Mouse (Mus musculus): Measurements from ENCODE around the gene Olfr830. TPM values are rescaled to one million over a fixed set of nuclear protein-coding genes. Genes with fewer than 3 reads are reported as not detected.

The Olfr830 gene
- not detected in 2 replicates for polyA plus RNA-seq (2012; rRNA removed; ENCODE audit: low replicate concordance)

GRCm38 (mm10) chr9:18874393-18874792 is at the start of gene Olfr830:
Gene Olfr830 (plus strand): TSS chr9:18874693.

GRCm38 (mm10) chr9:18854633-18855032 is 19.9 kb upstream of the Olfr830 start, which contains the start of gene Olfr829:
Gene Olfr829 (plus strand): TSS chr9:18854933.

Other genes with a start within 250 kb of the Olfr830 start
- 1.9 and 3.1 TPM in 2 replicates for gene Muc16, start 200.2 kb upstream of the Olfr830 start, polyA plus RNA-seq (2012; rRNA removed; ENCODE audit: low replicate concordance)
- not detected in 2 replicates for gene Olfr24, start 110.7 kb upstream of the Olfr830 start, polyA plus RNA-seq (2012; rRNA removed; ENCODE audit: low replicate concordance)
- not detected in 2 replicates for gene Olfr828, start 55.2 kb upstream of the Olfr830 start, polyA plus RNA-seq (2012; rRNA removed; ENCODE audit: low replicate concordance)
- gene Olfr829, start 19.8 kb upstream of the Olfr830 start, polyA plus RNA-seq (2012; rRNA removed; ENCODE audit: low replicate concordance): not detected in 2 replicates
- gene Olfr832, start 62.4 kb downstream of the Olfr830 start, polyA plus RNA-seq (2012; rRNA removed; ENCODE audit: low replicate concordance): not detected in 2 replicates
- not detected in 2 replicates for gene Olfr834, start 113.3 kb downstream of the Olfr830 start, polyA plus RNA-seq (2012; rRNA removed; ENCODE audit: low replicate concordance)
- gene Olfr835, start 158.0 kb downstream of the Olfr830 start, polyA plus RNA-seq (2012; rRNA removed; ENCODE audit: low replicate concordance): not detected in 2 replicates
- not detected in 2 replicates for gene Olfr836, start 245.7 kb downstream of the Olfr830 start, polyA plus RNA-seq (2012; rRNA removed; ENCODE audit: low replicate concordance)

Measured in subcutaneous adipose tissue, adult 2 months (tissue).